Mouse (Mus musculus) A20 (cell line): ENCODE data around the gene Ate1.

ENCODE experiments used
- DNase-seq: peaks from one replicate; pipeline ENCODE4 v3.0.0-alpha.2; 2011; ENCODE audit warnings: low read depth, low spot score

The Ate1 gene

GRCm38 (mm10) chr7:130520812-130521422 is 748 bp upstream of the Ate1 start:
- no peak for DNase-seq

DNA sequence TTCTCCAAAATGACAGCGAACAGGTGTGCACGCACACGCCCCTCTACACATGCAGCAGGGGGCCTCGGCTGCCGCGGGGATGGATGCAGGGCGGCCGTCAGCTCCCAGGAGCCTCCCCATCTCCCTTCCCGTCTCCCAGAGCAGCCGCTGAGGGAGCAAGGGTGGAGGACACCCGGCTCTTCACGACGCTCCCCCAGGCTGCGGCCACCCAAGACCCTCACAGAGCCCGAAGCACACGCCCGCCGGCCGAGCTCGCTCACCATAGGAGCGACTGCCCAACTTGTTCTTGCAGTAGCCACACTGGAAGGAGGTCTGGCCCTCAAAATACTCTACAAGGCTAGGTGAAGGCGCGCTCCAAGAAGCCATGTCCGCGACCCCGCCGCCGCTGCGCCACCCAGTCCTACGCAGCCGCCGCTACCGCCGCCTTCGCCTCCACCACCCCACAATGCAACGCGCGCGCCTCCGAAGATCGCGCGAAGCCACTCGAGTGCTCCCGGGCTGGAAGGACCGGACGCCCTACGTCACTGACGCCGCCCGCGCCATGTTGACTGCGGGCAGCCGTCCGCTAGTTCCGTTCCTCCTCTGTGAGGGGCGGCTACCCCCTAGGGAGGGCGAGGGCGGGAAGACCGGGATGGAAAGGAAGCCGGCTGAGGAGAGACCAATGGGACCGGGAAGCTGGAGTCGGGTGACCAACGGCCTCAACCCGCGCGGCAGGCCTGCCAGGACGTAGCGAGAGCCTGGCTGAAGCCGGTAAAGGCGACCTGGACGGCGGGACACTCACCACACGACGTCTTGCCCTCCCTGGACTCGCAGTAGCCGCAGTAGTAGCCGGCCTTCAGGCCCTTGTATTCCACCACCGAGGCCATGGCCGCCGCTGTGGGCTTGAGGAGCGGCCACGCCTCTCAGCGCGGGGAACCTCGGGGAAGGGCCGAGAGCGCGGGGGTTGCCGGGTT is 797 bp downstream of the Ate1 start:
- DNase-seq: peak; percentile 95

DNA sequence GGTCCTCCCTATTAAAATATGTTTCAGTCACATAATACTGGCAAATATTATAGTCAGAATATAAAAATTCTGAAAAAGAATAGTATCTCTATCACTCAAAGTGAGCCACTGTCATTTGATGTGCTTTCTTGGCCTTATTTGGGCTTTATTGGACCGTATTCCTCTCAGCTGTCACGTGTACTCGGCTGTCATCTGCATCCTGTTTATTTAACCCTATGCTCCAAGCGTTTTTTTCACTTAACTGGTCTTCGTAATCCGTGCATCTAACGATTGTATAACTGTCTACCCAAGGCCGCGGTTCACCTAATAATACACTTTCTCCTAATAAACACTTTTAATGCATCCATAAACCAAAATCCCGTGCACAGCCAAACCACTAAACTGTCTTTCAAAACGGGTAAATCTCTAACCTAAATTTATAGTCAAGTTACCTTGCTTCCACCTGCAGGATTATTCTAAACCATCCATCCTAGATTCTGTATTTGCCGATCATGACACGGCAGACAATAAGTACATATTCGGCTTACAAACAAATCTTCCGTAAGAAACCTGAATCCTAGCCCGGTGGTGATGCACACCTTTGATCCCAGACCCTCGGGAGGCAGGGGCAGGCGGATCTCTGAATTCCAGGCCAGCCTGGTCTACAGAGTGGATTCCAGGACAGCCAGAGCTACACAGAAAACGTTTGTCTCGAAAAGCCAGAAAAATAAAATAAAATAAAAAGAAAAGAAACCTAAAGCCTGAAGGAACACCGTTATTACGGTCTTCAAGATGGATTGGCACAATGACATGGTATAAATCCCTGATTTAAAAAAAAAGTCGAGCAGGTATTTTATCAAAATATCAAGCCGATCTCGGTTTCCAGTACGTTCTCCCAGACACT is 1.7 kb downstream of the Ate1 start:
- DNase-seq: no peak

- no peak for DNase-seq
Measured at GRCm38 (mm10) chr7:130510243-130510642, 9.9 kb downstream of the Ate1 start.

DNA sequence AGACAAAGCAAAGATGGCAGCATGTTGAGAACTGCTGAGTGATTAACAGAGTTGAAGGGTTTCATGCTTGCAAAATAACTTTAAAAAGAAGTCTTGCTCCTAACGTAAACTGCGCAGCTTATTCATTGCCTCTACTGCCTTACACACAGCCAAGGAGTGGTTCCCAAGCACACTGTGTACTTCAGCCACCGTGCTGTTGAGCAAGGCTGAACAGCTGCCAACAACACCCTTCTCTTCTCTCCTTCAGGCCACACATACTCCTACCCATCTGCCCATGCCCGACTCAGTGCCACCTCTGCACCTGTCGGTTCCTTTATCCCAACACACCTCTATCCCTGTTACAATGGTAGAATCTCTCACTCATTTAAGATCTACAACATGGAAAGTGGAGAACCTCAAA is 17.2 kb downstream of the Ate1 start:
- DNase-seq: no peak

DNA sequence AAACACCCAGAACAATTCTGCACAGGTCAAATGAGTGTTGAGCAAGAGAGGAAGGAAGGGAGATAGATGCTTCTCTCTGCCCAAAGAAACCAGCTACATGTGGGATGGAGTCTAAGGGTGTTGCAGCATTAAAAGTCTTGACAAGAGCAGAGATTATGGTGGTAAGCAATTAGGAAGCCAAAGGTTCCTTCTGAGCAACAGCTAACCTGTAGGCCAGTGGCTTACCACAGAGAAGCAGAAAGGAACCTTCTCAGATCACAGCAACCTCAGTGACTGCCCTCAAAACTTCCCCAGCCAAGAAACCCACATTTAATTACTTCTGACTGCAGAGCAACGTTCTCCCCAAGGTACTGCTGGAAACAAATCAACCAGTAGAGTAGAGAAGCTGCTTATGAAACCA is 18.7 kb downstream of the Ate1 start:
- no peak for DNase-seq

- no peak for DNase-seq
Measured at GRCm38 (mm10) chr7:130493346-130493745, 26.8 kb downstream of the Ate1 start.

DNA sequence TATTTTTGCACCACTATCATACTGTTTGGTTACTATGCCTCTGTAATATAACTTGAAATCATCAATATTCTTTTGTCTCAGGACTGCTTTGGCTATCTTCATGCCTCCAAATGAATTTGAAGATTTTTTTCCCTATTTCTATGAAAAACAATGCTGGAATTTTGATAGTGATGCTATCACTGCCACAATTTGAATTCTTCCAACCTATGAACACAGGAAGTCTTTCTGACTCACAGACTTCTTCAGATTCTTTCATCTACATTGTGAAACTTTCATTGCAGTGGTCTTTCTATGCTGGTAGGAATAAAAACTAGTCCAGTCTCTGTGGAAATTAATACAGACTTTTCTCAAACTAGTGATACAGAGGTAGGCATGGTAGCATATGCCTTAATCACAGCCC is 28.1 kb downstream of the Ate1 start:
- DNase-seq: no peak

GRCm38 (mm10) chr7:130479003-130479402 is 41.2 kb downstream of the Ate1 start:
- peak; percentile 22 for DNase-seq

DNA sequence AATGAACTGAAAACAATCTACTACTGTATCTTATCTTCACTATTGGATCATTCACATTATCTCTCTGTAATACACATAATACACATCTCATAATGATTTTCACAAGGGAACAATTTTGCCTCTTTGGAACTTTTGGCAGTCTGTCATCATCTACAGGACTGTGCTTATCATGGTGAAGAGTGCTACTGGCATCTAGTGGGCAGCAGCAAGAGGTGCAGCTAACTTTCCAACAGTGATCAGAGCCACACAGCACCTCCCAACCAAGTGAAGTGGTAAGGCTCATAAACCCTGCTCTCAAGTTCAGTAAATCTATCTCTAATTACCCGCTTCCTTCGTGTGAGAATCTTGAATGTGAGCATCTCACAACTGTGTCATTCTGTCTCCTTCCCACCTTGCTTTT is 44.2 kb downstream of the Ate1 start:
- peak; percentile 44 for DNase-seq

DNA sequence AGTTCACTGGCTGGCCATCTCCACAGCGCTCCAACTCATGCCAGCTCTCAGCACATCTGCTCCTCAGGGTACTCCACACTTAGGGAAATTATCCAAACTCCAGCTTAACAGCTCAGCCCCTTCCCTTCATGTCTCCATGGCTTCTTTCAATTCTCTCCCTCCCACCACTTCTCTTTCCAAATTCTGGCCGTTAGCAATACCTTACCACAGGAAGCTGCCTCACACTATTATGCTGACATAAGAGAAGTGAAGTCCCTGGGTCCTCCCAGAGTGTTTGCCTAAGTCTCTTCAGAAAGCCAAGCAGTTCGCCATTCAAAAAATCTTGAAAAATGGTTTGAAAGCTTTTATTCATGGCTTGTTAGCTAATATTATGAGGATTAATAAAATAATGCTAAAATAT is 46.3 kb downstream of the Ate1 start:
- DNase-seq: no peak

DNA sequence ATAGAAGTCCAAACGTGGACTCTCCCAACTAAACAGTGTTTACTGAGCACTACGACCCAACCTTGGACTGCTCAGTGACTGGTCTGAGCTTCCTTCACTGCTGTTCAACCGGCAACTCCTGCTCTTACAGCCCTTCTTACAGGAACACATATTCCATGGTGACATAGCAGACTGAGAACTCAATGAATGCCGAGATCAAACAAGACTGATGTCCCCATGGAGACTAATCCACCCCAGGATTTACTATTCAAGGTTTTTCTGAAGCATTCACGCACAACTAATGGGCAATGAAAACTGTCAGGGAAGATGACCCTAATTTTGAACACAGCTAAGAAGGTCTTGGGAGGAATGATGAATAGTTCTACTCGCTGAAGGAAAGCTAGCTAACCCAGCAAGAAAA is 47.5 kb downstream of the Ate1 start:
- no peak for DNase-seq

DNA sequence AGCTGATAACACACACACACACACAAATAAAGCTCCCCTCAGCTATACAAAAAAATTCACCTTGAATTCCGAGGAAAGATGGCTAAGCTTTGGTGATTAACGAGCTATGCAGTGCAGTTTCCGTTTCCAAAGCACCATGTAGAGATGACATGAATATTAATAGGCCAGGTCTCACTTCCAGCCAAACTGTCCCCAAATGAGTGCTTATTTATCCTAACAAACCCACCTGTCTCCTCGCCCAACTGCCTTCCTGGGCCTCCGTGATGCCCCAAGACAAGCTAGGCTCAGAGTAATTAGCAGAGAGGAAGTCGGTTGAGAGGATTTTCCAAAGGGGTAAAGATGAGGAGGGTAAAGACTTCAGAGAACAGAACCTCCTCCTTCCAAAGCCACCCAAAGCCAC is 49.1 kb downstream of the Ate1 start:
- no peak for DNase-seq

DNA sequence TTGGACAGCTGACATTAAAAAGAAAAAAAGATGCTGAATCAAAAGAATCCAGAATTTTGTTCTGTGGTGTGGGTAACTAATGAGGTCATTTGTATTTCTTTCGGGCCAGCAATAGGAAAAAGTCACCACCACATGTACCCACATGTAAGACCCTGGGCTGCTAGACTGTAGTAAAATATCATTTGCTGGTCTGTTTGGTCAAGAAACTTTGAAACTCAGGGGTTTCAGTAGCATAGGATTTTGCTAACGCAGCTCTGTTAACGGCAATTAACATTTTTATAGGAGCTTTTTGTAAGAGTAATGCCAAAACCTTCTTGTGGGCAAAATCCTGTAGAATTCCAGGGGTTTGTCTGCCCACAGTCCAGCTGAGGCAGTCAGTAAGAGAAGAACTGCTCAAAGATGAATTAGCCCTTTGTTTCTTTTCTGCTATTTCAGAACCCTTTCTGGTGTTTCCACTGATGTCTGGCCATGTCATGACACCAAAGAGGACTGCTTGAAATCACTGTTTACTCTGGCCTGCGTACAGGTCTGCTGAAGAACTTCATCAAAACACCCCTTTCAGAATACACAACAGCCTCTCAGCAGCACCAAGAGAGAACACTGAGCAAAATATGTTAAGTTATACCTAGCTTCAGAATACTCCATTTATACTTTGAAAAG is 64.5 kb downstream of the Ate1 start:
- DNase-seq: no peak

GRCm38 (mm10) chr7:130454226-130454625 is 65.9 kb downstream of the Ate1 start:
- no peak for DNase-seq

- no peak for DNase-seq
Measured at GRCm38 (mm10) chr7:130435776-130436175, 84.4 kb downstream of the Ate1 start.

- no peak for DNase-seq
Measured at GRCm38 (mm10) chr7:130432141-130432540, 88.0 kb downstream of the Ate1 start.

DNA sequence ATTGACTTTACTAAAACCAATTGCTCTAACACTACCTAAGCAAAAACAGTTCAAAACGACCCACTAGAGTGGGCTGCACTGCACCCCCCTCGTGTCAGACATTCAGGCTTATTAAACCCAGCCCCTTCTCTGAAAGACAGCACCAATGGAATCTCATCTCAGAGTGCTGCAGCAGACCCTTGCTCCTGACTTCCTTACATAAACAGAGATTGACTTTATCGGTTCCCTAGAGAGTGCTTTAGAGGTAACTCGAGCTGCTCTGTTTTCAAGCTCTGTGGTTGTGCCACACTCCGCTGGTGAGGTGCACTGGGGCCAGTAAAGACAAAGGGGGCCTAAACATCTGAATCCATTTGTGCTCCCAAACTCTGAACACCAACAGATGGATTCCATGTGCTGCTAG is 93.6 kb downstream of the Ate1 start:
- DNase-seq: no peak

DNA sequence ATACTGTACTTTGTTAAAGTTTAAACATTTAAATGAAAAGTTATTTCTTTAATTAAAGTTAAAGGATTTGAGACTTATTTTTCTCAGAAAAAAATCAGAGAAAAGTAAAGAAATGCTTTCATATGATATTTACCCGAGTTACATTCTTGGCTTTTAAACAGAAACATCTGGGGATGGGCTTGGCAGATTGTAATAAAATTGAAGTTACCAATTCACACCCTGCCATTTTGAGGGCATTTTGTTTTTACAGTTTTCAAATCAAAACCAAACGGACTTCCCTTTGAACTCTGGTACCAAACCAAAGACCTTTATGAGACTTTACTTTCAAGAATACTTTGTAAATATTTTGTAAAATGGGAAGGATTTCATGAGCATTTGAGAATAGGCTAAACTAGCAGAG is 94.2 kb downstream of the Ate1 start:
- DNase-seq: no peak

- no peak for DNase-seq
Measured at GRCm38 (mm10) chr7:130419961-130420360, 100.2 kb downstream of the Ate1 start.

GRCm38 (mm10) chr7:130407622-130408021 is 112.5 kb downstream of the Ate1 start:
- DNase-seq: no peak

DNA sequence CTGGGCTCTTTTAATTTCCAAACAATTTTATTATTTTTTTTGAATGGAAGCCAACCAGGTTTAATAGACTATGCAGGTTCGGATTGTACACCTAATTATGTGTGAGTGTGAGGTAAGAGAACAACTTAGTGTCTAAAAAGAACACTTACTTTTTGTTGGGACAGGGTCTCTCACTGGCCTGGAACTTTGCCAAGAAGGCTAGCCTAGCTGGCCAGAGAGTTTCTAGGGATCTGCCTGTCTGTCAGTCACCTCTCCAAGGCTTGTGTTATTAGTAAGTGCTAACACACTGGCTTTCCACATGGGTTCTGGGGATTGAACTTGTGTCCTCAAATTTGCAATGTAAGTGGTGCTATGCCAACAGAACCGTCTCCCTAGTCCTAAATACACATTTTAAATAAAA is 116.8 kb downstream of the Ate1 start:
- DNase-seq: no peak
